Mouse (Mus musculus) thymus, postnatal 0 days (tissue): Measurements from ENCODE around the gene Slco1c1. TPM values are rescaled to one million over a fixed set of nuclear protein-coding genes. Genes with fewer than 3 reads are reported as not detected.
"Not testable (repeated sequence)": the region's sequence is repeated elsewhere in the genome, so short reads cannot be mapped to it uniquely, and the experiment has no call there.

Source experiments
- DNase-seq: peaks from one replicate; pipeline ENCODE4 v3.0.0-alpha.2; 2015; ENCODE audit warnings: low spot score
- polyA plus RNA-seq: library from polyadenylated mRNA; unstranded; fragments of >200 nt; fragmentation: Nextera tagmentation; extraction: Ambion mirVana; gene quantifications from 2 replicates; pipeline ENCODE4 v1.2.1, GENCODE M21; 2015

Gene Slco1c1
- polyA plus RNA-seq, 1 experiment from 2014 or later, result not detected

DNA sequence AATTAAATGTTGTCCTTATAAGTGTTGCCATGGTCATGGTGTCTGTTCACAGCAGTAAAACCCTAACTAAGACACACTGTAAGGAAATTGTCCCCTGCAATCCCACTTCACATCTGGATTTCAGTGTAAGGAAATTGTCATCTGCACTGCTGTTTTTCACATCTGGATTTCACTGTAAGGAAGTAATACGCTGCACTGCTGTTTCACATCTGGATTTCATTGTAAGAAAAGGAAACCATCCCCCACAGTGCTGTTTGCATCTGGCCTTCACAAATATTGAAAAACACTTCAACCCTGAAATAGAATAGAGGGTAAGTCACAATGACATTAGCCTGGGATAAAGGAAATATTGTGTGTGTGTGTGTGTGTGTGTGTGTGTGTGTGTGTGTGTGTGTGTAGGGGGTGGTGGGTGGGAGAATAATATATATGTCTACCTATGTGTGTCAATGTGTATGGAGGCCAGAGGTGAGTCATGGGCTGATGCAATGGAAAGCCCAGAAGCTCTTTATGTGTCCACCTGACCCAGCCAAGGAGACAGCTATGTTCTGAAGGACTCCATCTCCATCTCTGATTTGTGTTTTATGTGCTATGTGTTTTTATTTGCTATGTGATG is 60.7 kb downstream of the Slco1c1 start:
- DNase-seq, result no peak

DNA sequence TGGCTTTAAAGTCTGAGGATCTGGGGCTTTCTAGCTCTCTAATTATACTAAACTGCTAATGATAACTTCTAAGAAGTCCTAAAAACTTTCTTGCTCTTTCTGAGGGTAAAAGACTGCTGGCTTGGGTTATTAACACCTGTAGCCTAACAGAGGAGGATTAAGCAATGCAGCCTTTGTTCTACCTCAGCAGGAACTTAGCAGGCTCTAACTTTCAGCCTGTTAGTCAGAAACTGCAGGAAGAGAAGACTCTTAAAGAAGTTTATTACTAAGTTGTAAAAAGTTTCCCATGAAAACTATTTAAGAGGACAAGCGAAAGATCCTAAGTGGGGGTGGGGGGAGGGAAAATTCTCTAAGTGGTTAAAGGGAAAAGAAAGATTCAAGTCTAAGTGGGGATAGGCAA is 65.8 kb downstream of the Slco1c1 start:
- no peak for DNase-seq

GRCm38 (mm10) chr6:141590598-141591200 is 66.5 kb downstream of the Slco1c1 start:
- DNase-seq, result not testable (repeated sequence)

DNA sequence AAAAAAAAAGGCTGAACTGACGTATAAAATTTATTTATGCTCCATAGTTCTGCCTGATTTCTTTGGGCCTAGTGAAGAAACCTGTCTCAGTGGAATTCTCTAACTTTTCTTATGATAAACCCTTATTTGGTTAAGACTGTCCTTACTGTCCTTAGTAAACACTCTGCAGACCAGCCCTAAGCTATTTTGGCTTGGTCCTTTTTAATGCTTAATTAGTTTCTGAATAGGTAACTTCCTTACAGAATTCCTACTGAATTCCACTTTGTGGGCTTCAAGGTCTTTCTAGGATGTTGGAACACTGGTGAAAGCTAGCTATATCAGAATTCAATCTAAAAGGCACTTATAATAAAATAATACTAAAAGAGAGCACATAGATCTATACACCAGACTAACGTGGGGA is 71.9 kb downstream of the Slco1c1 start:
- DNase-seq, result no peak

DNA sequence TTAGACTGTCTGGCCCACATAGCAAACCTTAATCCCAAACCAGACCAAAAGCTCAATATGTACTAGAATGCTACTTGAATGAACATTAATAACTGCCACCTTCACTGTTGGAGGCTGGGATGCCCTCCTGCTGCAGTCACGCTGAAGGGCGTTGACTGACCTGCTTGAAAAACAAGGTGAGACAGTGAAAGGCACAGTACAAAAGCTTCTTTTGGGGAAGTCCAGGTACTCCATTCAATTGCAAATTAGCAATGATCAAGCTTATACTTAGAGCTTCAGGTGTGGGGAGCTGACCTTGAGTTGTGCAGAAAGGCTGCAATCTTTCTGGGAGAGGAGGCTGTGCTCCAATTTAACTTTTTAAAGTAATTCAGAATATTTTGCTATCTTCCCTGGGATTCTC is 72.9 kb downstream of the Slco1c1 start:
- DNase-seq, result no peak

GRCm38 (mm10) chr6:141600940-141601339 is 76.8 kb downstream of the Slco1c1 start:
- no peak for DNase-seq

DNA sequence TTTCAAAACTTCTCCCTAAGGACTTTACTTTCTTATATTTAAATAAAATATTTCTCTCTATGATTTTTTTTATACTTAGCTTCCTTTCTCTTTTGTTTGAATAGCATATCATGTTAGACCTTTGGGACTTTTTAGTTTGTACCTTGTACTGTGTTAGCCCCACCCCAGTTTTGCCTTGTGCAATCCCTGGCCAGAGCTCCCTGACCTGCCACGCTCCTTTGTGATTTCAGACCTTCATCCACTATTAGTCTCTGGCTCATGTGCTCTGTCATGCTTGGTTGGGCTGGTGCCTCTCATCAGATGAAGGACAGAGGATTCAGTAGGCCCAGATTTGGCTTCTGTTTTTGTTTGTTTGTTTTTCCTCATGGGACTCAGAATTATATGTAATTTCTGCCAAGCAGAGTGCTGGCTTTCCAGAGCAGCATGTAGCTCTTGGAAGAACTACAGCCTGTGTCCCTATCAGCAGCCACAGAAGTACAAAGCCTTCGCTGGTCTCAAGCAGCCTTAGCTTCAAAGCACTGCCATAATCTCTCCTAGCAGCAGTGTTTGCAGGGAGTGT is 86.6 kb downstream of the Slco1c1 start:
- DNase-seq, result no peak

- DNase-seq, result no peak
Observed at GRCm38 (mm10) chr6:141614017-141614416, 89.8 kb downstream of the Slco1c1 start.

DNA sequence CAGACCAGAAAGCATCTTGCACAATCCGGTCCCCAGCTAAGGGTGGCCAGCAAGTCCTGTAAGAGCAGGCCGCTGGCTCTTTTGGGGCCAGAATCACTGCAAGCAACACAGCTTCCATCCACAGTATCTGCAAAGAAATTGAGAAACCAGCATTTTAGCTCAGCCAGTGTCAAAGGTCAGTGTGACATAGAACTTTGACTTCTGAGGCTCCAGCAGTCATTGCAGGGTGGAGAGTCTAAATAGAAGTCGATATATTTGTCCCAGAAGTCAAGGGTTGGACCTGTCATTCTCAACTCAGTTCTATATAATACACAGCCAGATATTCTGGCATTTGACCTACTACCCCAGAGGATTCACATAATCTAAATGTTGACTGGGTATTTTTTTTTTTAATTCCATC is 91.2 kb downstream of the Slco1c1 start:
- DNase-seq, result no peak

Other genes starting within 250 kb of the Slco1c1 start
- gene Slco1b2, start 105.2 kb downstream of the Slco1c1 start, polyA plus RNA-seq, result not detected in 2 replicates
- gene Gm5724, start 249.4 kb downstream of the Slco1c1 start, polyA plus RNA-seq, result 0.07 TPM in 1 of 2 replicates, not detected in the other